Mouse (Mus musculus) E14TG2a.4 (cell line): ENCODE results near the gene Csf3.
"Not testable (repeated sequence)": the region's sequence is repeated elsewhere in the genome, so short reads cannot be mapped to it uniquely, and the experiment has no call there.

Source experiments
- H3K27me3 ChIP-seq: 2 replicates; pipeline ENCODE4 v1.6.1; 2014; ENCODE audit warnings: low read length, control low read depth; ENCODE audit not compliant: insufficient read depth
- H3K36me3 ChIP-seq: 2 replicates; pipeline ENCODE4 v1.6.1; 2014; ENCODE audit warnings: low read length, control low read depth; ENCODE audit not compliant: insufficient read depth
- H3K4me1 ChIP-seq: replicated peaks from 2 replicates; pipeline ENCODE4 v1.6.1; 2014; ENCODE audit warnings: low read depth, low read length, control low read depth
- H3K4me3 ChIP-seq: replicated peaks from 2 replicates; pipeline ENCODE4 v1.5.1; 2014; ENCODE audit warnings: mild to moderate bottlenecking, low read length
- H3K9me3 ChIP-seq: 2 replicates; pipeline ENCODE4 v1.6.1; 2014; ENCODE audit warnings: low read length, control low read depth
- CTCF ChIP-seq: conservative IDR thresholded peaks from 2 replicates; pipeline ENCODE4 v1.5.1; 2014; ENCODE audit warnings: low read length
- NANOG ChIP-seq: IDR thresholded peaks from 2 replicates; pipeline ENCODE4 v1.6.1; 2014; ENCODE audit warnings: borderline replicate concordance, low read length, mixed read lengths
- POU5F1 ChIP-seq: IDR thresholded peaks from 2 replicates; pipeline ENCODE4 v1.6.1; 2014; ENCODE audit warnings: low read length, borderline replicate concordance

Csf3 gene

DNA sequence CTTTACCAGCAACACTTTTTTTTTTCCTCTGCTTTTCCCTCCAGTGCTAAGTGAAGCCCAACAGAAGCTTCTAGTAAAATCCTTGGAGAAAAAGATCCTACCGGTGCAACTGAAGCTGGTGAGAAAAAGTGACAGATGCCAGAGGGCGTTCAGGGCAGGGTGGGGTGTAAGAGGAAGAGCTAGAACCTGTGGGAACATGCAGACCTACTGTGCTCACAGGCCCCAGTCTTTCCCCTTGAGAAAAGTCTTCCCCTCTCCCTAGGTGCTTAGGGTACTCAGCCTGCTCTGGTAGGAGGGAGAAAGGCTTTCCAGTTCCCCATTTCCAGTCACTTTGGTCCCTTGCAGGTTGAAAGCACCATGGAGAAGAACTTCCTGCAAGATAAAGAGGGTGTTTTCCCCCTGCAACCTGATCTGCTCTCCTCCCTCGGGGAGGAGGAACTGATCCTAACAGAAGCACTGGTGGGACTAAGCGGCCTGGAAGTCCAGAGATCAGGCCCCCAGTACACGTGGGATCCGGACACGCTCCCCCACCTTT lies 25.2 kb upstream of the Csf3 start:
- no peaks in the 10 kb centered on the region for H3K36me3 ChIP-seq
- H3K27me3 ChIP-seq, result no peaks in the 10 kb centered on the region
- no peaks in the 10 kb centered on the region for H3K9me3 ChIP-seq
- peaks cover 73% of the 10 kb centered on the region for H3K4me1 ChIP-seq
- no peak overlapping the region for H3K4me3 ChIP-seq
- TF ChIP-seq POU5F1 (no peak), NANOG (no peak), CTCF (no peak)

DNA sequence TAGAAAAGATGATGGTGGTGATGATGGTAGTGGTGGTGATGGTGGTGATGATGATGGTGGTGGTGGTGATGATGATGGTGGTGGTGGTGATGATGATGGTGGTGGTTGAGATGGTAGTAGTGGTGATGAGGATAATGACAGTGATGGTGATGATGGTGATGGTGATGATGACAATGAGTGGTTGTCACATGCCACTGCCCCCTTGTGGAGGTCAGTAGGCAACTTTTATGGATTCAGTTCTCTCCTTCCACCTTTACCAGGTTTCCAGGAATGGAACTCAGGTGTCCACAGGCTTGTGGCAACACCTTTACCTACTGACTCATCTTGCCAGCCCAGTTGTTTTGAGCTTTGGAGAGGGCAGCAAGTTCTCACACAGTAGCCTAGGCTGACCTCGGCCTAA lies 21.0 kb upstream of the Csf3 start:
- Histone ChIP-seq H3K27me3 (no peaks in the 10 kb centered on the region), H3K4me3 (peak overlapping the region; percentile 52; the same call in 1 of the 2 replicates), H3K36me3 (peaks cover 7% of the 10 kb centered on the region), H3K4me1 (peaks cover 74% of the 10 kb centered on the region), H3K9me3 (no peaks in the 10 kb centered on the region)
- TF ChIP-seq NANOG (no peak), POU5F1 (no peak), CTCF (no peak)

DNA sequence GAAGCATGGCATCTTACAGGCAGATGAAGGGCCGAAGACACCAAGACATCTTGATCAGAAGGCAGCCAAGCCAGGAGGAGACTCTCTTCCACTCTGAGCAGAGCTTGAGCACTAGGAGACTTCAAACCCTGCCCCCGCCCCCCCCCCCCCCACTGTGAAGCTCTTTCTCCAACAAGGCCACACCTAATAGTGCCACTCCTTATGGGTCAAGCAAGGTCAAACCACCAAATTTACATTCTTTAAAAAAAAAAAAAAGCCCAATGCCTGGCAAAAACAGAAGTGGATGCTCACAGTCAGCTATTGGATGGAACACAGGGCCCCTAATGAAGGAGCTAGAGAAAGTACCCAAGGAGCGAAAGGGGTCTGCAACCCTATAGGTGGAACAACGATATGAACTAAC lies 20.5 kb upstream of the Csf3 start:
- H3K27me3 ChIP-seq, H3K9me3 ChIP-seq: not testable (repeated sequence)
- peaks cover 13% of the 10 kb centered on the region for H3K36me3 ChIP-seq
- H3K4me3 ChIP-seq, result peak overlapping the region; percentile 52; the same call in 1 of the 2 replicates
- H3K4me1 ChIP-seq, result peaks cover 74% of the 10 kb centered on the region

- no peaks in the 10 kb centered on the region for H3K9me3 ChIP-seq
- H3K4me1 ChIP-seq, result peaks cover 74% of the 10 kb centered on the region
- H3K36me3 ChIP-seq, result peaks cover 19% of the 10 kb centered on the region
- H3K4me3 ChIP-seq, result peak overlapping the region; percentile 100
- H3K27me3 ChIP-seq, result no peaks in the 10 kb centered on the region
- no peak for TF ChIP-seq NANOG
- no peak for TF ChIP-seq CTCF
- TF ChIP-seq POU5F1, result no peak
Measured at GRCm38 (mm10) chr11:98681186-98681585, 19.9 kb upstream of the Csf3 start.

DNA sequence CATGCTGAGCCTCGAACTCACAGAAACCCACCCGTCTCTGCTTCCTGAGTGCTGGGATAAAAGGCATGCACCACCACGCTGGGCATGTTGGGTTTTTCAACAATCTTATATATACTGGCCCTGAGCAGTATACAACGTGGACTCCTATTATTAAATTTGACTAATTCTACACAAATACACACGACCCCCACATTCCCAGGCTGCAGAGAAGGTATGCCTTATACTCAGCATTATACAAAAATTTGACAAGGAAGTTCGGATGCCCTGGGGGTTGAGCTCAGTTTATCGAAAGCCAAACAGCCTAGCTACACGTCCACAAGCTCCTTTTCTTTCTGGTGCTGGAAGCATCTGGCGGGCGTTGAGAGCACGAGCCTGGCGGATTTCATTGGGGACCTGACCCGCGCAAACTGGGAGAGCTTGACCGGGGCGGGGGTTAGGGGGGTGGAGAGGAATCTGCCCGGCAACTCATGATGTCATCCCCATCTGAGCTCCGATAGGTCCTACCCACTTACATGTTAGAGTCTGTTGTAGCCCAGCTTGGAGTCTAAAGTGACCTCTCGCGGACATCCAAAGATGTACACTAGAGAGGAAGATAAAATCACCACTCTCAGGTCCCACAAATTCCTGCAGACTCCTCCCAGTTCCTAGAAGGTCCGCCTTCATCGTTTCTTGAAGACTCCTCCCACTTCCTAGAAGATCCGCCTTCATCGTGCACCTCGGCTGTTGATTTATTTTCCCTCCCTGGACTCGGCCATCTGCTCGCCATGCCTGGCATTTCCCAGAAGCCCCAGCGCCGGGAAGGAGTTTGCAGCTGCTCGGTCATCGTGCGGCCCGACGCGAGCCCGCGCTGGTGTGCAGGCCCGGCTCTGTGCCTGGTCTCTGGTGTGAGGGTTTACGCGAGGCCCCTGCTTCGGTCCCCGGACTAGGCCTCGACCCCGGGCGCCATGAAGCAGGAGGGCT lies 19.0 kb upstream of the Csf3 start, which contains the start of gene Psmd3:
Gene Psmd3 (plus strand): TSS at position 769 of the 960 bp plus-strand sequence.
- no peaks in the 10 kb centered on the region for H3K9me3 ChIP-seq
- no peaks in the 10 kb centered on the region for H3K27me3 ChIP-seq
- peaks cover 72% of the 10 kb centered on the region for H3K4me1 ChIP-seq
- no peak; the same call in 1 of the 2 replicates for TF ChIP-seq CTCF
- no peak for TF ChIP-seq NANOG
- TF ChIP-seq POU5F1, result no peak
- peaks cover 28% of the 10 kb centered on the region for H3K36me3 ChIP-seq
- peak within 1 kb of the TSS; percentile 100 for H3K4me3 ChIP-seq

DNA sequence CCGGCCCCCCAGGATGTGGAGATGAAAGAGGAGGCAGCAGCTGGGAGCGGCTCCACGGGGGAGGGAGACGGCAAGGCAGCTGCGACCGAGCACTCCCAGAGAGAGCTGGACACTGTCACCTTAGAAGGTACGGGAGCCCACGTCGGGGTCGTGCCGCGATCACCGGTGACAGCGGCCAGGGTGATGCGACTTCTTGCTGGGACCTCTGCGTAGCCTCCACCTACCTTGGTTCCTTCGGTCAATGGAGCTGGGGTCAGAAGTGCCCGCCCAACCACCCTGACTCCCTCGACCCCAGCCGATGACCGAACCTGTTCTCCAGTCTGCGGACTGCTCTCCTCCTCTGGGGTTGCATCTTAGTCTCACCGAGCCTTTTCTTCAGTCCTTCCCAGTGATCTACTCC lies 18.3 kb upstream of the Csf3 start:
- Histone ChIP-seq H3K4me1 (peaks cover 80% of the 10 kb centered on the region), H3K4me3 (peak overlapping the region; percentile 100), H3K27me3 (no peaks in the 10 kb centered on the region), H3K9me3 (no peaks in the 10 kb centered on the region), H3K36me3 (peaks cover 35% of the 10 kb centered on the region)
- TF ChIP-seq CTCF (no peak; the same call in 1 of the 2 replicates), POU5F1 (no peak), NANOG (no peak)

DNA sequence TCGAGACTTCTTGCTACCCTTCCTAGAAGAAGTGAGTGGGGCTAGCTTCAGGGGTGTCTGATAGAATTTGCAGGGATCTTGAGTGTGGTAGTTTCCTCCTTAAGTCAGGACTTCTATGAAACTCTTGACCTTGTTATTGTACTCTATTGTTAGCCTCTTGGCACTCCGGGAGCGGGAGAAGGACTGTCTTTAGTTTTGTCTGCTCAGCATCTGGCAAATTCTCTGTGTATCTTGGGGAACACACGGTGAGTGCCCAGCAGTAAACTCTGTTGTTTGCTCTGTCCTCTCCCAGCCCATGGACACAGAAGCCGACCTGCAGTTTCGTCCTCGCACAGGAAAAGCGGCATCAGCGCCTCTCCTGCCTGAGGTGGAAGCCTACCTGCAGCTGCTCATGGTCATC lies 15.4 kb upstream of the Csf3 start:
- peaks cover 60% of the 10 kb centered on the region for H3K36me3 ChIP-seq
- no peaks in the 10 kb centered on the region for H3K9me3 ChIP-seq
- TF ChIP-seq NANOG, result no peak
- no peak for TF ChIP-seq POU5F1
- no peak for TF ChIP-seq CTCF
- no peak overlapping the region for H3K4me3 ChIP-seq
- H3K27me3 ChIP-seq, result no peaks in the 10 kb centered on the region
- peaks cover 67% of the 10 kb centered on the region for H3K4me1 ChIP-seq

- Histone ChIP-seq H3K36me3 (peaks cover 73% of the 10 kb centered on the region), H3K27me3 (no peaks in the 10 kb centered on the region), H3K4me1 (peaks cover 64% of the 10 kb centered on the region), H3K4me3 (no peak overlapping the region), H3K9me3 (no peaks in the 10 kb centered on the region)
- TF ChIP-seq POU5F1, result no peak
- no peak for TF ChIP-seq NANOG
- no peak for TF ChIP-seq CTCF
Measured at GRCm38 (mm10) chr11:98686976-98687375, 14.1 kb upstream of the Csf3 start.

GRCm38 (mm10) chr11:98688009-98688408 lies 13.1 kb upstream of the Csf3 start:
- peaks cover 74% of the 10 kb centered on the region for H3K4me1 ChIP-seq
- no peaks in the 10 kb centered on the region for H3K9me3 ChIP-seq
- H3K36me3 ChIP-seq, result peaks cover 83% of the 10 kb centered on the region
- no peaks in the 10 kb centered on the region for H3K27me3 ChIP-seq
- no peak for TF ChIP-seq POU5F1
- no peak for TF ChIP-seq NANOG
- TF ChIP-seq CTCF, result no peak
- no peak overlapping the region; the same call in 1 of the 2 replicates for H3K4me3 ChIP-seq
